Mouse (Mus musculus) liver, embryonic 12.5 days (tissue): Measurements from ENCODE around the gene Rasgrp3. TPM values are rescaled to one million over a fixed set of nuclear protein-coding genes. Genes with fewer than 3 reads are reported as not detected.

Source experiments
- ATAC-seq: fragments of 200-750 bp; cut with Nextera tagmentation; 2 replicates; pipeline ENCODE4 v1.8.0; 2017; ENCODE audit warnings: moderate number of reproducible peaks, mild to moderate bottlenecking, moderate library complexity
- H3K27ac ChIP-seq: fragments of 300-500 bp; sonication (generic); 2 replicates; pipeline ENCODE4 v1.5.1; 2016; ENCODE audit warnings: mild to moderate bottlenecking
- H3K27me3 ChIP-seq: fragments of 300-500 bp; sonication (generic); replicated peaks from 2 replicates; pipeline ENCODE4 v1.6.1; 2016; ENCODE audit warnings: mild to moderate bottlenecking, moderate library complexity
- H3K36me3 ChIP-seq: fragments of 300-500 bp; sonication (generic); 2 replicates; pipeline ENCODE4 v1.6.1; 2016; ENCODE audit warnings: mild to moderate bottlenecking, moderate library complexity
- H3K4me1 ChIP-seq: fragments of 300-500 bp; sonication (generic); 2 replicates; pipeline ENCODE4 v1.6.1; 2016
- H3K4me2 ChIP-seq: fragments of 300-500 bp; sonication (generic); 2 replicates; pipeline ENCODE4 v1.6.1; 2016; ENCODE audit warnings: mild to moderate bottlenecking, moderate library complexity
- H3K4me3 ChIP-seq: fragments of 300-500 bp; sonication (generic); 2 replicates; pipeline ENCODE4 v1.5.1; 2016; ENCODE audit warnings: mild to moderate bottlenecking, moderate library complexity
- H3K9ac ChIP-seq: fragments of 300-500 bp; sonication (generic); 2 replicates; pipeline ENCODE4 v1.6.1; 2016; ENCODE audit warnings: mild to moderate bottlenecking, moderate library complexity
- H3K9me3 ChIP-seq: fragments of 300-500 bp; sonication (generic); replicated peaks from 2 replicates; pipeline ENCODE4 v1.6.1; 2016; ENCODE audit warnings: mild to moderate bottlenecking, moderate library complexity
- WGBS: fragments of 180-500 bp; shearing (Covaris S2); methylation state at CpG from one replicate; pipeline ENCODE4 v1.1.7; 2016; ENCODE audit not compliant: insufficient replicate concordance; 5-methylcytosine and 5-hydroxymethylcytosine counted together
- polyA plus RNA-seq: library from polyadenylated mRNA; unstranded; fragments of >200 nt; fragmentation: Nextera tagmentation; extraction: Ambion mirVana; gene quantifications from 2 replicates; pipeline ENCODE4 v1.2.1, GENCODE M21; 2016

The Rasgrp3 gene
- polyA plus RNA-seq, 1 experiment from 2014 or later = 6.3 TPM

DNA sequence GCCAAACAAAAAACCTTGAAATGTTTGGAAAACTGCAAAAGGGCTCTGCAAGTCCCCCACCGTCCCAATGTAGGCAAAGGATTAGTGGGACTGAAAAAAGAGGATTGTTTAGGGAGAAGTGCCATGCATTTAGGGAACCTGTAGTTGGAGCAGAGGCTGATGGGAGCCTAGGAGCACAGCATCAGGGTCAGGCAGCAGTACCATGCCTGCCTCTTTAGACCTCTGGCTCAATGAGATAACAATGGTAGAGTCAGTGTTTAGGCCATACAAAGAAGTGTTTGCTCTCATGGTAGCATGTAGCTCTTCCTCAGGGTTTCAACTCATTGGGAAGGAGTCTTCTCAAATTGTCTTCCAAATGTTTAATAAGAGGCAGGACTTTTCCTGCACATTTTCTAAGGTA, 40.3 kb downstream of the Rasgrp3 start:
- Histone ChIP-seq H3K27me3 (no peaks in the 10 kb centered on the region), H3K4me2 (no peak overlapping the region), H3K27ac (no peak overlapping the region), H3K9me3 (no peaks in the 10 kb centered on the region), H3K4me3 (no peak overlapping the region), H3K9ac (no peak overlapping the region), H3K4me1 (peaks cover 22% of the 10 kb centered on the region), H3K36me3 (no peaks in the 10 kb centered on the region)
- ATAC-seq = peak; percentile 74
- WGBS = 45% methylated on average over 1 of the region's 1 CpGs

DNA sequence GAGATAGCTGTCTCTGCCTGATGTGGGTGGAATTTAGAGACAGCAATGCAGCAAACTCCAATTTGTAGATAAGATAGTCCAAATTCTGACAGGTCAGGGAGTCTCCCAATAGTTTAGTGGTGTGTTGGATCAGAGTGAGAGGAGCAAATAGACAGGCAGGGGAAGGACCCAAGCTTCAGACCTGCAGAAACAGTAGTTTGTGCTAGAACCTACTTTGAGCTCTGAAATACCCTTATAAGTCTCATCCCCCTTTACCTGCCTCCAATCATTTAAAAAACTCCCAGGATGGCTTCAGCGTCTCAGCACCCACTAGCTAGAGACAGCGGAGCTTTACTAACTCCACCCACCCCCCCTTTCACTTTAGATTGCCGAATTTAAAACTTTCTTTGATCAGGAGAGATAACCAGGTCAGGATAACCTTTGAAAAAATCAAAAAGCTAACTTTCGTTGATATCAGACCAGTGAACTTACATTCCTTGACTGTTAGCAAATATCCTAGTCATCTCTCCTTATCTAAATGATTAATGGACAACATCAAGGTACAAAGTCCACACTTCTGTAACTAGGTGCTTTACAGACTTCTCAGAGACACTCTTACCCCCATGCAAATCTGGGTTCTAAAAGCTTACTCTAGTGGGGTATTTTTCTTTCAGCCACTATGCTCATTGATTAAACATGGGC, 41.2 kb downstream of the Rasgrp3 start:
- Histone ChIP-seq H3K27me3 (no peaks in the 10 kb centered on the region), H3K36me3 (no peaks in the 10 kb centered on the region), H3K9ac (no peak overlapping the region), H3K4me1 (peaks cover 22% of the 10 kb centered on the region), H3K27ac (no peak overlapping the region), H3K9me3 (no peaks in the 10 kb centered on the region), H3K4me2 (no peak overlapping the region), H3K4me3 (no peak overlapping the region)
- ATAC-seq = no peak
- WGBS = 47% methylated on average over 4 of the region's 4 CpGs

DNA sequence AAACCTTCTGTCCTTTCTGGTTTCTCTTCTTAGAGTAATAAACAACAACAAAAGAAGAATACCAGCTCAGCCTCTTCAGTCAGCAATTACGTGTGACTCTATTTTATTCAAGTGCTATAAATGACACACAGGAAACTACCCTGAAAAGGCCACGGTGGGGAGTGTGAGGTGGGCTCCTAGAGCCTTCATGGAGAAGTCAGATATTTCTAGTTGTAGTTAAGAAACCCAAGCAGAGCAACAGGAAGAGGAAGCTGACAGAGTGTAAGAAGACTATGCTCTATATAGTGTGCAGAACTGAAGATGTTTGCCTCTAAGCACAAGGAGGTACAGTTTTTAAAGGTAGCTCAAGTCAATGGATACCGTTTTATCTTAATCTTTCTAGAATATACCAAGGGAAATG, 42.0 kb downstream of the Rasgrp3 start:
- Histone ChIP-seq H3K36me3 (no peaks in the 10 kb centered on the region), H3K9ac (no peak overlapping the region), H3K4me1 (peaks cover 22% of the 10 kb centered on the region), H3K4me3 (no peak overlapping the region), H3K27me3 (no peaks in the 10 kb centered on the region), H3K9me3 (no peaks in the 10 kb centered on the region), H3K4me2 (no peak overlapping the region), H3K27ac (no peak overlapping the region)
- no peak for ATAC-seq
- WGBS = 39% methylated on average over 3 of the region's 3 CpGs

DNA sequence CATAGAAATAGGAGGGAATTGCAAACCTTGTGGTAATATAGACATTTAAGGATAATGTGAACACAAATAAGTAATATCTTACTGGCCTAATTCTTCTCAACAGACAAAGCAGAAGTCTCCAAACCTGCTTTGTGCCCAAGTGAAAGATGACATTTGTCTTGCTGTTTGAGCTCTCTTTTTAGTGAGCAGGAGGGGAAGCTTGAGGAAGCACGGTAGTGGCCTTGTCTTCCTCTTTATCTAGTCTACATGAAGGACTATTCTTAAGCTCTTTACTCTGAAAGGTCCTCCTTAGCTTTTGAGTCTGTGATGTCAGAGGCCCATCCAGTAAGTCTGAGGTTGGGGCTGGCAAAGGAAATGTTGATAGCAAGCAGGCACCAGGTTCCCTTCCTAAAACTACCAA, 43.1 kb downstream of the Rasgrp3 start:
- no peak overlapping the region for H3K4me2 ChIP-seq
- WGBS = 7% methylated on average over 1 of the region's 1 CpGs
- no peaks in the 10 kb centered on the region for H3K36me3 ChIP-seq
- no peak overlapping the region for H3K4me3 ChIP-seq
- no peaks in the 10 kb centered on the region for H3K9me3 ChIP-seq
- H3K4me1 ChIP-seq = peaks cover 22% of the 10 kb centered on the region
- no peaks in the 10 kb centered on the region for H3K27me3 ChIP-seq
- H3K9ac ChIP-seq = no peak overlapping the region
- ATAC-seq = no peak
- no peak overlapping the region for H3K27ac ChIP-seq

DNA sequence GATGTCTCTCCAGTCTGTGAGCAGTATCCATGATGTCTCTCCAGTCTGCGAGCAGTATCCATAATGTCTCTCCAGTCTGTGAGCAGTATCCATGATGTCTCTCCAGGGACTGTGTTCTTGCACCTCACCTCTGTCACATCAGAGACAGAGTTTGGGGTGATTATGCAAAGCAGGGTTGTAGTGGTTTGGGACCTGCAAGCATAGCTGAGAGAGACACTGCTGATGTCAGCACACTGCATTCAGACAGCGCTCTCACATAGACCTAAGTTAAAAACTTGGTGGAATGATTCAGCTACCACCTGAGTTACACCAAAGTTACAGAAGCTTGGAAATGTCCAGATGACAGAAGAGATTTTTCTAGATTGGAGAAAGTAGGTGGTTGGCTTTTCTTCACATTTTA, 44.0 kb downstream of the Rasgrp3 start:
- H3K4me3 ChIP-seq = no peak overlapping the region
- H3K4me2 ChIP-seq = no peak overlapping the region
- no peak for ATAC-seq
- H3K27ac ChIP-seq = no peak overlapping the region
- WGBS = 77% methylated on average over 2 of the region's 2 CpGs
- H3K9me3 ChIP-seq = no peaks in the 10 kb centered on the region
- no peak overlapping the region for H3K9ac ChIP-seq
- no peaks in the 10 kb centered on the region for H3K27me3 ChIP-seq
- H3K36me3 ChIP-seq = no peaks in the 10 kb centered on the region
- H3K4me1 ChIP-seq = peaks cover 22% of the 10 kb centered on the region

DNA sequence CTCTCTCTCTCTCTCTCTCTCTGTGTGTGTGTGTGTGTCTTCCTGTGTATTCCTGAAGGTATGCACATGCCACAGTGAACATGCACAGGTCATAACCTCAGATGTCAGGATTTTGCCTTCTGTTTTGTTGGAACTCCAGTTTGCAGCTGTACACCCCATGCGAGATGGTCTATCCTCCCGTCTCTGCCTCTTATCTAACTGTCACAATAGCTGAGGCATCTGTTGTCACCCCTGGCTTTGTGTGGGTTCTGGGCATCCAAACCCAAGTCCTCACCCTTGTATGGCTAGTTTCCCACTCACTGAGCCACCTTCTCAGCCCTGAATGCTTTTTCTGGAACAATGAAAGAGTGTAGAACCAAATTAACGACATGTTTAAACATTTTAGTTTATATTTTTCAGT, 44.7 kb downstream of the Rasgrp3 start:
- H3K36me3 ChIP-seq = no peaks in the 10 kb centered on the region
- H3K4me3 ChIP-seq = no peak overlapping the region
- WGBS = 35% methylated on average over 3 of the region's 3 CpGs
- H3K4me2 ChIP-seq = no peak overlapping the region
- H3K9ac ChIP-seq = no peak overlapping the region
- no peaks in the 10 kb centered on the region for H3K27me3 ChIP-seq
- H3K27ac ChIP-seq = no peak overlapping the region
- H3K4me1 ChIP-seq = peaks cover 22% of the 10 kb centered on the region
- no peak for ATAC-seq
- no peaks in the 10 kb centered on the region for H3K9me3 ChIP-seq

DNA sequence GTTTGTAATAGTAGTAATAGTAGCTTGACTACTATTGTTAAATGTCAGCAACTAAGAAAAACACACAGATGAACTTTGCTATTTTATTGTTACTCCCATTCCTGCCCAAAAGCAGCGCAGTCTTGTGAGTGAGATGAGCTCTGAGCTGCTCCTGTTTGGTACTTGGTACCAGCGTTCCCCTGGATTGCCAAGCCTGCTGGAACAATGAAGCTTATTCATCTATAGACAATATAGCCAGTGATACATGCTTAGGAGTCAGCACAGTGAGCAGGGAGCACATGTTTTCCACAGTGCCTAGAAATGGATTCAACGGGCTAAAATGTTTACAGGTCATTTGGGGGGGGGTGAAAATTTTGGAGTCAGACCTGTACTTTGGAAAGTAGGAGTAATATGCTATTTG, 50.5 kb downstream of the Rasgrp3 start:
- 75% methylated on average over 3 of the region's 3 CpGs for WGBS
- H3K4me1 ChIP-seq = no peaks in the 10 kb centered on the region
- no peaks in the 10 kb centered on the region for H3K36me3 ChIP-seq
- H3K9ac ChIP-seq = no peak overlapping the region
- H3K4me2 ChIP-seq = no peak overlapping the region
- no peaks in the 10 kb centered on the region for H3K9me3 ChIP-seq
- H3K27me3 ChIP-seq = no peaks in the 10 kb centered on the region
- no peak overlapping the region for H3K4me3 ChIP-seq
- no peak overlapping the region for H3K27ac ChIP-seq
- no peak for ATAC-seq

DNA sequence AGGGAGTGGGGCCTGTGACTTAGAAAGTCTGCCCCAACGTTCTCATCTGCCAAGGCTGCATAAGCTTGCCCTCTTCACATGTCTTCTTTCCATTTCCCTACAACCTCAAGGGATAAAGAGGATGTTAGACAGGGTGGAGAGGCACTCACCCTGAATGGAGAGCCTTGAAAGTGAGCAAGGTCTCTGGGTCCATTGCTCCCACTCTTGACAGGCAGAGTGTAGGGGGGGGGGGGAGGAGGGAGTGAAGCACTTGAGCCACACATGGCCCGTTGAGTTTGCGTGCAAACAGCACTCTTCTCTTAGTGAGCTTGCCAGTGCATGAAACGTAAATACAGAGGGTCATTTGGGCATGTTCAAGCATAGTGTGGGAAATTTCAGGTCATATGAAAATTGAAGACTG, 59.5 kb downstream of the Rasgrp3 start:
- 67% methylated on average over 4 of the region's 4 CpGs for WGBS
- Histone ChIP-seq H3K4me1 (no peaks in the 10 kb centered on the region), H3K9me3 (no peaks in the 10 kb centered on the region), H3K4me2 (no peak overlapping the region), H3K27me3 (no peaks in the 10 kb centered on the region), H3K4me3 (no peak overlapping the region), H3K9ac (no peak overlapping the region), H3K36me3 (no peaks in the 10 kb centered on the region), H3K27ac (no peak overlapping the region)
- no peak for ATAC-seq

DNA sequence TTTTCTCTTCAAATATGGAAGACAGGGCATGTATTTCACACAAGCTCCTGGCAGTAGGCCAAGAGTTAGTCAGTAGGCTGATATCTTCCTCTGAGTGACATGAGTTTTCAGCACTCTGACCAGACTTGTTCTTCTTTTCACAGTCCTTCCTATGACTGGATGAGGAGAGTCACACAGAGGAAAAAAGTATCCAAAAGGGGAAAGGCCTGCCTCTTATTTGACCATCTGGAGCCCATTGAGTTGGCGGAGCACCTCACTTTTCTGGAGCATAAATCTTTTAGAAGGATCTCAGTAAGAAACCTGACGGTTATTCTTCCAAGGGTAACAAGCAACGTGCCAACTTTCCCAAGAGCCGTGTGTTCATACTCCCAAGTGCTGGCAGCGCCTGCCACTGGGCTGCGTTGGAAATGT, 62.5 kb downstream of the Rasgrp3 start:
- no peak overlapping the region for H3K4me3 ChIP-seq
- H3K9ac ChIP-seq = no peak overlapping the region
- no peaks in the 10 kb centered on the region for H3K27me3 ChIP-seq
- no peaks in the 10 kb centered on the region for H3K9me3 ChIP-seq
- WGBS = 88% methylated on average over 6 of the region's 6 CpGs
- H3K27ac ChIP-seq = no peak overlapping the region
- H3K4me2 ChIP-seq = no peak overlapping the region
- no peak for ATAC-seq
- no peaks in the 10 kb centered on the region for H3K4me1 ChIP-seq
- no peaks in the 10 kb centered on the region for H3K36me3 ChIP-seq

DNA sequence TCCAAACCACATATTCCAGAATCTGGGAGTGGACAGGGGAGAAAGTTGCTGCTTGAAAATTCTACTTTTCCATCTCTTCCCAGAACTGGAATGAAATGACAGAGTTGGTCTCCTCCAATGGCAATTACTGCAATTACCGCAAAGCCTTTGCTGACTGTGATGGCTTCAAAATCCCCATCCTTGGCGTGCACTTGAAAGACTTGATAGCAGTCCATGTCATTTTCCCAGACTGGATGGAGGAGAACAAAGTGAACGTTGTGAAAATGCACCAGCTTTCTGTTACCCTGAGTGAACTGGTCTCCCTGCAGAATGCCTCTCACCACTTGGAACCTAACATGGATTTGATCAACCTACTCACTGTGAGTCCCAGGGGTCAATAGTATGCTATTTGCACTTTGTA, 67.3 kb downstream of the Rasgrp3 start:
- Histone ChIP-seq H3K27me3 (no peaks in the 10 kb centered on the region), H3K36me3 (no peaks in the 10 kb centered on the region), H3K4me1 (no peaks in the 10 kb centered on the region), H3K4me2 (no peak overlapping the region), H3K4me3 (no peak overlapping the region), H3K9me3 (no peaks in the 10 kb centered on the region), H3K9ac (no peak overlapping the region), H3K27ac (no peak overlapping the region)
- WGBS = 77% methylated on average over 3 of the region's 3 CpGs
- ATAC-seq = no peak

DNA sequence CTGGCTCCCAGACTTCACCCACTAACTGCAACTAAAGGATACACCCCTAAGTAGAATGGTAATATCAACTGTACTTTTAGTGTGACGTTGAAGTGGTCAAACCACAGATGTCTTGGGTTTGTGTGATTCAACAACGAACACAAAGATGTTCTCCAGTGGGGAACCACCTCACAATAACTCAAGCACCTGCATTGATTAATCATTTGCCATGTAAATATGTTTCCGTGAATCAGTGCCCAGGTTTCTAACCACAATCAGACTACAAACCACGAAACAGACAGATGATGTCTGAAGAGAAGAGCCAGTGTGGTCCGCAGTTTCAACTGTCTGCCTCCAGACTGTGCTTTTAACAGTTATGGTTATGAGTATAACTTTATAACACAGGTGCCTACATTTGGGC, 69.4 kb downstream of the Rasgrp3 start:
- Histone ChIP-seq H3K4me3 (no peak overlapping the region), H3K4me1 (no peaks in the 10 kb centered on the region), H3K36me3 (no peaks in the 10 kb centered on the region), H3K4me2 (no peak overlapping the region), H3K27ac (no peak overlapping the region), H3K27me3 (no peaks in the 10 kb centered on the region), H3K9ac (no peak overlapping the region), H3K9me3 (no peaks in the 10 kb centered on the region)
- 66% methylated on average over 5 of the region's 5 CpGs for WGBS
- no peak for ATAC-seq

DNA sequence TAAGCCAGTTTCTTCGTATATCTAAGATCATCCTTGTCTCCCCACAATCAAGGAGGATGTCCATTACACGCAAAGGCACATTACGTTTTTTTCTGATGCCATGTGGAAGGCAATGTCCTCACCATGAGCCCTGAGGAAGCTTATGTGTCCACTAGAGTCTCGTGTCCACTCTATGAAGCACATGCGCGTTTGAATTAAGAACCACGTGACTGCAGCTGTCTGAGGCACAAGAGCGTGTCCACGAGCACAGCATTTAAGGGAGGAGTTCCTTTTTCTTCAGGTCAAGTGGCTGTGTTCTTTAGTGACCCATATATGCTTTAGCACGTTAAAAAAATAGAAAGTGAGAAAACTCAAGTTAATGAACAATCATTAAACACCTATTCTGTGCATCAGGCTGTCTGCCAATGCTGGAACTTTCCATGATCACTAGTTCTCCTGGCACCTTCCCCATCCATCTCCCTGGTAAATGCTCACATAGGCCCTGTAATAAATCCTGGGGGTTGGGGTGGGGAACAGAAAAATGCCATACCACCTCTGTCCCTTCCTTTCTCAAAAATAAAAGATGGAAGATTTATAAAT, 70.5 kb downstream of the Rasgrp3 start:
- ATAC-seq = no peak
- WGBS = 77% methylated on average over 10 of the region's 10 CpGs
- H3K9ac ChIP-seq = no peak overlapping the region
- H3K27ac ChIP-seq = no peak overlapping the region
- no peak overlapping the region for H3K4me2 ChIP-seq
- H3K27me3 ChIP-seq = no peaks in the 10 kb centered on the region
- no peaks in the 10 kb centered on the region for H3K4me1 ChIP-seq
- H3K36me3 ChIP-seq = no peaks in the 10 kb centered on the region
- no peaks in the 10 kb centered on the region for H3K9me3 ChIP-seq
- no peak overlapping the region for H3K4me3 ChIP-seq
